Mouse (Mus musculus) megakaryocyte, embryonic 14.5 days (primary cell): Measurements from ENCODE around the gene Gm3248.
"Not testable (repeated sequence)": the region's sequence is repeated elsewhere in the genome, so short reads cannot be mapped to it uniquely, and the experiment has no call there.

Experiments used
- FLI1 ChIP-seq: IDR thresholded peaks from 2 replicates; pipeline ENCODE4 v1.6.1; 2012; ENCODE audit warnings: low read length, inconsistent platforms, mixed read lengths
- GATA1 ChIP-seq: IDR thresholded peaks from 3 replicates; pipeline ENCODE4 v1.6.1; 2012; ENCODE audit warnings: mixed read lengths, low read length, inconsistent platforms, borderline replicate concordance

DNA sequence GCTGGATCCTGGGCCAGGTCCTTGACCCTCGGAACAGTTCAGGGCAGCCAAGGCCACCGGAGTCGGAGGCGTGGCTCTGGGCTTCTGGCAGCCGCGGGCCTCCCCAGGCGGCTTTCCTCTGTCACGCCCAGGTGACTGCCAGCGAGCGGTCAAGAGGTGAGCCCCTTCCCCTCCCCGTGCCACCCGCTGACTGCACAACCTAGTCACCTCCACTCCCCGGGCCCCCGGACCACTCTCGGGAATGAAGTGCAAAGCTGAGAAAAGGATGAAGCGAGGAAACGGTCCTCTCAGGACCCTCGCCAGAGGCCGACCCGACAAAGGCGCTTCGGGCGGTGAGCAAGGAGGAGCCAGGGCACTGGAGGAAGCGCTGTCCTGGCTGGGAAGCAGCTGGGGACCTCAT lies 443 bp downstream of the Gm3248 start:
- not testable (repeated sequence) for TF ChIP-seq GATA1, FLI1
